Mouse (Mus musculus): Measurements from ENCODE around the gene Tmem185b. TPM values are rescaled to one million over a fixed set of nuclear protein-coding genes. Genes with fewer than 3 reads are reported as not detected.

Gene Tmem185b
- polyA plus RNA-seq, 1 experiment: not detected

- H3K4me3 ChIP-seq (ENCODE audit: insufficient read depth, low read depth, low read length): no peak overlapping the region
- WGBS: 96% methylated on average over 2 of the region's 2 CpGs
- TF ChIP-seq CTCF (IDR thresholded peaks at IDR 0.05; ENCODE audit: insufficient read depth, low read depth, low read length) (no peak), POLR2A (IDR thresholded peaks at IDR 0.05; ENCODE audit: insufficient read depth, low read depth, low read length) (no peak)
- no peak overlapping the region for H3K27ac ChIP-seq (ENCODE audit: insufficient read depth, low read depth, low read length)
- H3K4me1 ChIP-seq (ENCODE audit: control insufficient read depth, insufficient read depth, low read length): no peaks in the 10 kb centered on the region
Measured at GRCm38 (mm10) chr1:119550064-119550463, 24.1 kb downstream of the Tmem185b start.

- no peak overlapping the region for H3K27ac ChIP-seq (ENCODE audit: insufficient read depth, low read depth, low read length)
- H3K4me3 ChIP-seq (ENCODE audit: insufficient read depth, low read depth, low read length): no peak overlapping the region
- WGBS: 100% methylated on average over 1 of the region's 1 CpGs
- H3K4me1 ChIP-seq (ENCODE audit: control insufficient read depth, insufficient read depth, low read length): no peaks in the 10 kb centered on the region
- TF ChIP-seq POLR2A (IDR thresholded peaks at IDR 0.05; ENCODE audit: insufficient read depth, low read depth, low read length): no peak
- TF ChIP-seq CTCF (IDR thresholded peaks at IDR 0.05; ENCODE audit: insufficient read depth, low read depth, low read length): no peak
Measured at GRCm38 (mm10) chr1:119551651-119552050, 25.7 kb downstream of the Tmem185b start.

- TF ChIP-seq POLR2A (IDR thresholded peaks at IDR 0.05; ENCODE audit: insufficient read depth, low read depth, low read length) (no peak), CTCF (IDR thresholded peaks at IDR 0.05; ENCODE audit: insufficient read depth, low read depth, low read length) (no peak)
- no peaks in the 10 kb centered on the region; the same call in 1 of the 2 replicates for H3K4me1 ChIP-seq (ENCODE audit: control insufficient read depth, insufficient read depth, low read length)
- WGBS: 87% methylated on average over 5 of the region's 5 CpGs
- H3K27ac ChIP-seq (ENCODE audit: insufficient read depth, low read depth, low read length): no peak overlapping the region
- H3K4me3 ChIP-seq (ENCODE audit: insufficient read depth, low read depth, low read length): no peak overlapping the region
Measured at GRCm38 (mm10) chr1:119555651-119556050, 29.7 kb downstream of the Tmem185b start.

- no peak overlapping the region for H3K4me3 ChIP-seq (ENCODE audit: insufficient read depth, low read depth, low read length)
- WGBS: 68% methylated on average over 4 of the region's 4 CpGs
- 0 out of 2 replicates have a peak overlapping the region, but pooled peaks have one; percentile 17 for H3K27ac ChIP-seq (ENCODE audit: insufficient read depth, low read depth, low read length)
- no peak for TF ChIP-seq CTCF (IDR thresholded peaks at IDR 0.05; ENCODE audit: insufficient read depth, low read depth, low read length)
- no peaks in the 10 kb centered on the region; the same call in 1 of the 2 replicates for H3K4me1 ChIP-seq (ENCODE audit: control insufficient read depth, insufficient read depth, low read length)
Measured at GRCm38 (mm10) chr1:119557641-119558395, 31.9 kb downstream of the Tmem185b start.

- Histone ChIP-seq H3K27ac (ENCODE audit: insufficient read depth, low read depth, low read length) (no peak overlapping the region), H3K4me1 (ENCODE audit: control insufficient read depth, insufficient read depth, low read length) (no peaks in the 10 kb centered on the region), H3K4me3 (ENCODE audit: insufficient read depth, low read depth, low read length) (no peak overlapping the region)
- TF ChIP-seq POLR2A (IDR thresholded peaks at IDR 0.05; ENCODE audit: insufficient read depth, low read depth, low read length) (no peak), CTCF (IDR thresholded peaks at IDR 0.05; ENCODE audit: insufficient read depth, low read depth, low read length) (no peak)
- WGBS: 94% methylated on average over 4 of the region's 4 CpGs
Measured at GRCm38 (mm10) chr1:119565531-119565930, 39.6 kb downstream of the Tmem185b start.

GRCm38 (mm10) chr1:119570134-119570533 lies 44.2 kb downstream of the Tmem185b start:
- WGBS: 85% methylated on average over 1 of the region's 1 CpGs
- Histone ChIP-seq H3K4me3 (ENCODE audit: insufficient read depth, low read depth, low read length) (no peak overlapping the region), H3K4me1 (ENCODE audit: control insufficient read depth, insufficient read depth, low read length) (no peaks in the 10 kb centered on the region), H3K27ac (ENCODE audit: insufficient read depth, low read depth, low read length) (no peak overlapping the region)
- TF ChIP-seq CTCF (IDR thresholded peaks at IDR 0.05; ENCODE audit: insufficient read depth, low read depth, low read length) (no peak), POLR2A (IDR thresholded peaks at IDR 0.05; ENCODE audit: insufficient read depth, low read depth, low read length) (no peak)

Other genes starting within 250 kb of the Tmem185b start
- not detected in 2 replicates for gene Inhbb, start 103.9 kb upstream of the Tmem185b start, polyA plus RNA-seq (2012; ENCODE audit: insufficient read depth, insufficient read length, low replicate concordance, missing spikeins)
- gene Ralb, start 21.4 kb upstream of the Tmem185b start, polyA plus RNA-seq (2012; ENCODE audit: insufficient read depth, insufficient read length, low replicate concordance, missing spikeins): not detected in 2 replicates
- not detected in 2 replicates for gene Epb41l5, start 122.8 kb downstream of the Tmem185b start, polyA plus RNA-seq (2012; ENCODE audit: insufficient read depth, insufficient read length, low replicate concordance, missing spikeins)

All from olfactory bulb, adult 2 months (tissue).